Mouse (Mus musculus): ENCODE results near the gene Vstm2l. TPM values are rescaled to one million over a fixed set of nuclear protein-coding genes. Genes with fewer than 3 reads are reported as not detected.

The Vstm2l gene
- polyA plus RNA-seq, 1 experiment from 2014 or later: 1.4 TPM

- Histone ChIP-seq H3K4me1 (ENCODE audit: control insufficient read depth, insufficient read depth, low read length) (no peaks in the 10 kb centered on the region), H3K27me3 (replicated peaks; ENCODE audit: control insufficient read depth, insufficient read depth, low read length) (peaks cover 3% of the 10 kb centered on the region), H3K36me3 (ENCODE audit: control insufficient read depth, insufficient read depth, low read length) (no peaks in the 10 kb centered on the region), H3K4me2 (ENCODE audit: low read depth, low read length) (no peak overlapping the region), H3K4me3 (ENCODE audit: low read depth, low read length) (no peak overlapping the region), H3K9ac (ENCODE audit: low read depth, low read length) (no peak overlapping the region), H3K27ac (replicated peaks; ENCODE audit: low read depth, low read length) (no peak overlapping the region), H3K9me3 (ENCODE audit: control insufficient read depth, low read length) (no peaks in the 10 kb centered on the region)
- 4% methylated on average over 7 of the region's 7 CpGs for WGBS
- DNase-seq (ENCODE audit: low spot score): peak; percentile 11
- no peak for ATAC-seq (ENCODE audit: low read depth)
These were observed 9.0 kb downstream of the Vstm2l start for GRCm38 (mm10) chr2:157923406-157923805.

- 61% methylated on average over 5 of the region's 5 CpGs for WGBS
- H3K9ac ChIP-seq (ENCODE audit: low read depth, low read length): no peak overlapping the region
- no peaks in the 10 kb centered on the region for H3K9me3 ChIP-seq (ENCODE audit: control insufficient read depth, low read length)
- H3K27ac ChIP-seq (replicated peaks; ENCODE audit: low read depth, low read length): no peak overlapping the region
- DNase-seq (ENCODE audit: low spot score): no peak
- no peaks in the 10 kb centered on the region for H3K4me1 ChIP-seq (ENCODE audit: control insufficient read depth, insufficient read depth, low read length)
- ATAC-seq (ENCODE audit: low read depth): no peak
- peaks cover 3% of the 10 kb centered on the region for H3K27me3 ChIP-seq (replicated peaks; ENCODE audit: control insufficient read depth, insufficient read depth, low read length)
- no peak overlapping the region for H3K4me2 ChIP-seq (ENCODE audit: low read depth, low read length)
- no peaks in the 10 kb centered on the region for H3K36me3 ChIP-seq (ENCODE audit: control insufficient read depth, insufficient read depth, low read length)
- no peak overlapping the region for H3K4me3 ChIP-seq (ENCODE audit: low read depth, low read length)
These were observed 10.1 kb downstream of the Vstm2l start for GRCm38 (mm10) chr2:157924504-157924903.

- Histone ChIP-seq H3K9ac (ENCODE audit: low read depth, low read length) (no peak overlapping the region), H3K27me3 (replicated peaks; ENCODE audit: control insufficient read depth, insufficient read depth, low read length) (peaks cover 3% of the 10 kb centered on the region), H3K4me1 (ENCODE audit: control insufficient read depth, insufficient read depth, low read length) (no peaks in the 10 kb centered on the region), H3K4me3 (ENCODE audit: low read depth, low read length) (no peak overlapping the region), H3K9me3 (ENCODE audit: control insufficient read depth, low read length) (no peaks in the 10 kb centered on the region), H3K4me2 (ENCODE audit: low read depth, low read length) (no peak overlapping the region), H3K27ac (replicated peaks; ENCODE audit: low read depth, low read length) (no peak overlapping the region), H3K36me3 (ENCODE audit: control insufficient read depth, insufficient read depth, low read length) (no peaks in the 10 kb centered on the region)
- 49% methylated on average over 7 of the region's 7 CpGs for WGBS
- no peak for DNase-seq (ENCODE audit: low spot score)
- ATAC-seq (ENCODE audit: low read depth): no peak
These were observed 12.0 kb downstream of the Vstm2l start for GRCm38 (mm10) chr2:157926502-157926901.

GRCm38 (mm10) chr2:157926927-157927326 lies 12.5 kb downstream of the Vstm2l start:
- DNase-seq (ENCODE audit: low spot score) (no peak), ATAC-seq (ENCODE audit: low read depth) (no peak)
- Histone ChIP-seq H3K4me2 (ENCODE audit: low read depth, low read length) (no peak overlapping the region), H3K4me1 (ENCODE audit: control insufficient read depth, insufficient read depth, low read length) (no peaks in the 10 kb centered on the region), H3K9me3 (ENCODE audit: control insufficient read depth, low read length) (no peaks in the 10 kb centered on the region), H3K36me3 (ENCODE audit: control insufficient read depth, insufficient read depth, low read length) (no peaks in the 10 kb centered on the region), H3K4me3 (ENCODE audit: low read depth, low read length) (no peak overlapping the region), H3K27me3 (replicated peaks; ENCODE audit: control insufficient read depth, insufficient read depth, low read length) (peaks cover 3% of the 10 kb centered on the region), H3K9ac (ENCODE audit: low read depth, low read length) (no peak overlapping the region), H3K27ac (replicated peaks; ENCODE audit: low read depth, low read length) (no peak overlapping the region)
- 64% methylated on average over 3 of the region's 3 CpGs for WGBS

GRCm38 (mm10) chr2:157927397-157927796 lies 12.9 kb downstream of the Vstm2l start:
- Histone ChIP-seq H3K36me3 (ENCODE audit: control insufficient read depth, insufficient read depth, low read length) (no peaks in the 10 kb centered on the region), H3K27ac (replicated peaks; ENCODE audit: low read depth, low read length) (no peak overlapping the region), H3K27me3 (replicated peaks; ENCODE audit: control insufficient read depth, insufficient read depth, low read length) (peaks cover 3% of the 10 kb centered on the region; the same call in 1 of the 2 replicates), H3K9me3 (ENCODE audit: control insufficient read depth, low read length) (no peaks in the 10 kb centered on the region), H3K4me3 (ENCODE audit: low read depth, low read length) (no peak overlapping the region), H3K9ac (ENCODE audit: low read depth, low read length) (no peak overlapping the region), H3K4me1 (ENCODE audit: control insufficient read depth, insufficient read depth, low read length) (no peaks in the 10 kb centered on the region), H3K4me2 (ENCODE audit: low read depth, low read length) (no peak overlapping the region)
- ATAC-seq (ENCODE audit: low read depth) (no peak), DNase-seq (ENCODE audit: low spot score) (no peak)
- WGBS: 44% methylated on average over 20 of the region's 20 CpGs

- no peak overlapping the region for H3K9ac ChIP-seq (ENCODE audit: low read depth, low read length)
- H3K27me3 ChIP-seq (replicated peaks; ENCODE audit: control insufficient read depth, insufficient read depth, low read length): peaks cover 3% of the 10 kb centered on the region; the same call in 1 of the 2 replicates
- no peaks in the 10 kb centered on the region for H3K4me1 ChIP-seq (ENCODE audit: control insufficient read depth, insufficient read depth, low read length)
- H3K36me3 ChIP-seq (ENCODE audit: control insufficient read depth, insufficient read depth, low read length): no peaks in the 10 kb centered on the region
- DNase-seq (ENCODE audit: low spot score): no peak
- WGBS: 8% methylated on average over 2 of the region's 2 CpGs
- no peaks in the 10 kb centered on the region for H3K9me3 ChIP-seq (ENCODE audit: control insufficient read depth, low read length)
- no peak overlapping the region for H3K4me2 ChIP-seq (ENCODE audit: low read depth, low read length)
- H3K4me3 ChIP-seq (ENCODE audit: low read depth, low read length): no peak overlapping the region
- H3K27ac ChIP-seq (replicated peaks; ENCODE audit: low read depth, low read length): no peak overlapping the region
- ATAC-seq (ENCODE audit: low read depth): 0 out of 2 replicates have a peak, but pooled peaks have one; percentile 15
These were observed 13.4 kb downstream of the Vstm2l start for GRCm38 (mm10) chr2:157927815-157928214.

GRCm38 (mm10) chr2:157932655-157933054 lies 18.2 kb downstream of the Vstm2l start:
- H3K9me3 ChIP-seq (ENCODE audit: control insufficient read depth, low read length): no peaks in the 10 kb centered on the region
- DNase-seq (ENCODE audit: low spot score) (no peak), ATAC-seq (ENCODE audit: low read depth) (no peak)
- no peaks in the 10 kb centered on the region for H3K27me3 ChIP-seq (replicated peaks; ENCODE audit: control insufficient read depth, insufficient read depth, low read length)
- 76% methylated on average over 4 of the region's 4 CpGs for WGBS
- no peaks in the 10 kb centered on the region for H3K36me3 ChIP-seq (ENCODE audit: control insufficient read depth, insufficient read depth, low read length)
- no peak overlapping the region for H3K27ac ChIP-seq (replicated peaks; ENCODE audit: low read depth, low read length)
- no peaks in the 10 kb centered on the region for H3K4me1 ChIP-seq (ENCODE audit: control insufficient read depth, insufficient read depth, low read length)
- no peak overlapping the region for H3K4me2 ChIP-seq (ENCODE audit: low read depth, low read length)
- no peak overlapping the region for H3K9ac ChIP-seq (ENCODE audit: low read depth, low read length)
- no peak overlapping the region for H3K4me3 ChIP-seq (ENCODE audit: low read depth, low read length)

GRCm38 (mm10) chr2:157935444-157936171 lies 21.2 kb downstream of the Vstm2l start:
- H3K9ac ChIP-seq (ENCODE audit: low read depth, low read length): no peak overlapping the region
- H3K27me3 ChIP-seq (replicated peaks; ENCODE audit: control insufficient read depth, insufficient read depth, low read length): peaks cover 19% of the 10 kb centered on the region
- DNase-seq (ENCODE audit: low spot score) (no peak), ATAC-seq (ENCODE audit: low read depth) (no peak)
- WGBS: 72% methylated on average over 11 of the region's 11 CpGs
- H3K27ac ChIP-seq (replicated peaks; ENCODE audit: low read depth, low read length): no peak overlapping the region
- no peaks in the 10 kb centered on the region for H3K9me3 ChIP-seq (ENCODE audit: control insufficient read depth, low read length)
- no peak overlapping the region for H3K4me3 ChIP-seq (ENCODE audit: low read depth, low read length)
- no peaks in the 10 kb centered on the region for H3K36me3 ChIP-seq (ENCODE audit: control insufficient read depth, insufficient read depth, low read length)
- no peaks in the 10 kb centered on the region; the same call in 1 of the 2 replicates for H3K4me1 ChIP-seq (ENCODE audit: control insufficient read depth, insufficient read depth, low read length)
- H3K4me2 ChIP-seq (ENCODE audit: low read depth, low read length): no peak overlapping the region

GRCm38 (mm10) chr2:157936676-157937075 lies 22.2 kb downstream of the Vstm2l start:
- peaks cover 29% of the 10 kb centered on the region for H3K27me3 ChIP-seq (replicated peaks; ENCODE audit: control insufficient read depth, insufficient read depth, low read length)
- no peak for ATAC-seq (ENCODE audit: low read depth)
- no peaks in the 10 kb centered on the region; the same call in 1 of the 2 replicates for H3K4me1 ChIP-seq (ENCODE audit: control insufficient read depth, insufficient read depth, low read length)
- WGBS: 82% methylated on average over 4 of the region's 4 CpGs
- no peak overlapping the region for H3K4me2 ChIP-seq (ENCODE audit: low read depth, low read length)
- H3K4me3 ChIP-seq (ENCODE audit: low read depth, low read length): no peak overlapping the region
- H3K9ac ChIP-seq (ENCODE audit: low read depth, low read length): no peak overlapping the region
- no peaks in the 10 kb centered on the region for H3K36me3 ChIP-seq (ENCODE audit: control insufficient read depth, insufficient read depth, low read length)
- H3K27ac ChIP-seq (replicated peaks; ENCODE audit: low read depth, low read length): no peak overlapping the region
- DNase-seq (ENCODE audit: low spot score): no peak
- no peaks in the 10 kb centered on the region for H3K9me3 ChIP-seq (ENCODE audit: control insufficient read depth, low read length)

Data from embryonic facial prominence, embryonic 14.5 days (tissue).